9 mouse cellular contexts compared by ENCODE assay signal in genomic region chr15:96169726-96170467, GRCm38 (mm10).
DNase-seq lines count a peak whose midpoint lies in the region; ATAC-seq and TF ChIP-seq lines count a peak whose summit lies in the region.
"Had no signal": no experiment of that assay in that cellular context is flagged by ENCODE, and none has a peak within 500 bp of the region (broad histone marks: within the 10 kb centered on the region; RNA-seq: fewer than 3 reads in every experiment).

No protein-coding gene starts in this region.

- no peaks in the 10 kb centered on the region for H3K9me3 ChIP-seq in kidney, embryonic 15.5 days (replicated peaks)
- H3K9me3 ChIP-seq in embryonic facial prominence, embryonic 13.5 days = no peaks in the 10 kb centered on the region
- H3K9me3 ChIP-seq in hindbrain, postnatal 0 days (ENCODE audit: low read length) = no peaks in the 10 kb centered on the region
- H3K9me3 ChIP-seq in neural tube, embryonic 12.5 days = no peaks in the 10 kb centered on the region

- H3K9ac ChIP-seq in kidney, embryonic 15.5 days = no peak overlapping the region
- H3K9ac ChIP-seq in embryonic facial prominence, embryonic 13.5 days = 0 out of 2 replicates have a peak overlapping the region, but pooled peaks have one; percentile 41
- H3K9ac ChIP-seq in hindbrain, postnatal 0 days (replicated peaks; ENCODE audit: low read length) = no peak overlapping the region
- H3K9ac ChIP-seq in neural tube, embryonic 12.5 days = no peak overlapping the region

- H3K27ac ChIP-seq in kidney, embryonic 15.5 days = no peak overlapping the region
- H3K27ac ChIP-seq in embryonic facial prominence, embryonic 13.5 days = no peak overlapping the region
- H3K27ac ChIP-seq in hindbrain, postnatal 0 days = no peak overlapping the region
- no peak overlapping the region for H3K27ac ChIP-seq in neural tube, embryonic 12.5 days

- H3K4me2 ChIP-seq in kidney, embryonic 15.5 days = peak overlapping the region; percentile 50
- H3K4me2 ChIP-seq in embryonic facial prominence, embryonic 13.5 days = peak overlapping the region; percentile 52
- peak overlapping the region; percentile 44 for H3K4me2 ChIP-seq in hindbrain, postnatal 0 days (ENCODE audit: low read depth, low read length)
- peak overlapping the region; percentile 49 for H3K4me2 ChIP-seq in neural tube, embryonic 12.5 days (replicated peaks)

- WGBS in kidney, embryonic 15.5 days = 19% methylated on average over 15 of the region's 15 CpGs
- 13% methylated on average over 15 of the region's 15 CpGs for WGBS in embryonic facial prominence, embryonic 13.5 days
- 12% methylated on average over 15 of the region's 15 CpGs for WGBS in hindbrain, postnatal 0 days
- 13% methylated on average over 15 of the region's 15 CpGs for WGBS in neural tube, embryonic 12.5 days

- no peak for ATAC-seq in kidney, embryonic 15.5 days (replicated peaks; ENCODE audit: low FRiP score)
- no peak for ATAC-seq in embryonic facial prominence, embryonic 13.5 days (ENCODE audit: insufficient number of reproducible peaks, insufficient read depth, low FRiP score, low TSS enrichment, low read depth)
- ATAC-seq in hindbrain, postnatal 0 days = no peak
- no peak for ATAC-seq in neural tube, embryonic 12.5 days (ENCODE audit: low FRiP score, low read depth)
- no peak for ATAC-seq in monocyte, adult 5-6 weeks (replicated peaks; ENCODE audit: insufficient number of reproducible peaks, low FRiP score, low TSS enrichment, poor library complexity, severe bottlenecking)

- H3K27me3 ChIP-seq in kidney, embryonic 15.5 days = peaks cover 13% of the 10 kb centered on the region
- H3K27me3 ChIP-seq in embryonic facial prominence, embryonic 13.5 days = peaks cover 12% of the 10 kb centered on the region
- no peaks in the 10 kb centered on the region for H3K27me3 ChIP-seq in hindbrain, postnatal 0 days (ENCODE audit: insufficient read depth, low read length)
- peaks cover 6% of the 10 kb centered on the region; the same call in 1 of the 2 replicates for H3K27me3 ChIP-seq in neural tube, embryonic 12.5 days (replicated peaks)

- H3K36me3 ChIP-seq in kidney, embryonic 15.5 days = no peaks in the 10 kb centered on the region
- H3K36me3 ChIP-seq in embryonic facial prominence, embryonic 13.5 days = no peaks in the 10 kb centered on the region
- no peaks in the 10 kb centered on the region for H3K36me3 ChIP-seq in hindbrain, postnatal 0 days (ENCODE audit: insufficient read depth, low read length)
- H3K36me3 ChIP-seq in neural tube, embryonic 12.5 days = no peaks in the 10 kb centered on the region

- DNase-seq in kidney, postnatal 36 days = no peak
- peak; percentile 39 for DNase-seq in hindbrain, postnatal 0 days (ENCODE audit: low spot score)
- DNase-seq in gastrocnemius, postnatal 4 days (ENCODE audit: low spot score in 2 of 2) = no peak
- no peak for DNase-seq in thymus, postnatal 4 days
- DNase-seq: thymus, postnatal 14 days had no signal

- H3K4me1 ChIP-seq in kidney, embryonic 15.5 days = peaks cover 12% of the 10 kb centered on the region
- peaks cover 29% of the 10 kb centered on the region for H3K4me1 ChIP-seq in embryonic facial prominence, embryonic 13.5 days
- H3K4me1 ChIP-seq in hindbrain, postnatal 0 days (ENCODE audit: insufficient read depth, low read length) = no peaks in the 10 kb centered on the region; the same call in 1 of the 2 replicates
- peaks cover 6% of the 10 kb centered on the region for H3K4me1 ChIP-seq in neural tube, embryonic 12.5 days

- peak; percentile 10; the same call in 1 of the 2 replicates for TF ChIP-seq CTCF in hindbrain, postnatal 0 days (IDR thresholded peaks at IDR 0.05; ENCODE audit: low read depth)

- H3K4me3 ChIP-seq in kidney, embryonic 15.5 days (replicated peaks) = peak overlapping the region; percentile 14; the same call in 1 of the 2 replicates
- H3K4me3 ChIP-seq in embryonic facial prominence, embryonic 13.5 days = peak overlapping the region; percentile 26
- H3K4me3 ChIP-seq in hindbrain, postnatal 0 days (ENCODE audit: low read length) = no peak overlapping the region
- H3K4me3 ChIP-seq in neural tube, embryonic 12.5 days = no peak overlapping the region; the same call in 1 of the 2 replicates

Comparison
In these comparisons a context has a peak if more than half of its experiments do, and no peak if none do; other contexts are left out.
1. H3K4me3 ChIP-seq: peak in kidney, embryonic 15.5 days (single experiment) and embryonic facial prominence, embryonic 13.5 days (single experiment); none in hindbrain, postnatal 0 days (single experiment) and neural tube, embryonic 12.5 days (single experiment).
2. Peak in every context shown above with its lines, with median percentiles within 50 percentile points of each other: H3K4me2 ChIP-seq.